ENCODE assay signal across 10 mouse cellular contexts in genomic region chr10:67075931-67076878, GRCm38 (mm10). TPM values are rescaled to one million over a fixed set of nuclear protein-coding genes. Genes with fewer than 3 reads are reported as not detected.
DNase-seq lines count a peak whose midpoint lies in the region; ATAC-seq and TF ChIP-seq lines count a peak whose summit lies in the region.
"Had no signal": no experiment of that assay in that cellular context is flagged by ENCODE, and none has a peak within 500 bp of the region (broad histone marks: within the 10 kb centered on the region; RNA-seq: fewer than 3 reads in every experiment).

No protein-coding gene starts in this region.

- no peaks in the 10 kb centered on the region for H3K27me3 ChIP-seq in hindbrain, postnatal 0 days (ENCODE audit: insufficient read depth, low read length)
- H3K27me3 ChIP-seq: CH12.LX; lung, embryonic 15.5 days had no signal

- H3K9ac ChIP-seq in hindbrain, postnatal 0 days (replicated peaks; ENCODE audit: low read length), result no peak overlapping the region
- H3K9ac ChIP-seq: lung, embryonic 15.5 days had no signal

- DNase-seq in gastrocnemius, postnatal 14 days, result peak; percentile 42
- DNase-seq in gastrocnemius, adult 18-20 months (ENCODE audit: low spot score), result no peak
- DNase-seq in cerebellum, adult 11-12 months, result peak; percentile 95
- DNase-seq in hindbrain, postnatal 0 days (ENCODE audit: low spot score), result peak; percentile 69
- DNase-seq in left cerebral cortex, postnatal 36 days (ENCODE audit: low spot score in 2 of 2), result peak; percentile 60 to 63
- DNase-seq in thymus, postnatal 0 days (ENCODE audit: low spot score), result no peak
- no peak for DNase-seq in gastrocnemius, postnatal 10 days
- DNase-seq in spleen, postnatal 14 days (ENCODE audit: low spot score in 2 of 2), result no peak

- no peaks in the 10 kb centered on the region for H3K9me3 ChIP-seq in hindbrain, postnatal 0 days (ENCODE audit: low read length)
- H3K9me3 ChIP-seq: lung, embryonic 15.5 days had no signal

- intact Hi-C loops in gastrocnemius, postnatal 14 days (cut with DNase I; ENCODE audit: low total_unique reads), result no loop called here
- intact Hi-C loops in left cerebral cortex, postnatal 36 days (cut with DNase I), result no loop called here

- peak overlapping the region; percentile 51; the same call in 1 of the 2 replicates for H3K27ac ChIP-seq in hindbrain, postnatal 0 days
- H3K27ac ChIP-seq: lung, embryonic 15.5 days had no signal

- peak; percentile 62 for ATAC-seq in hindbrain, postnatal 0 days

- peak overlapping the region; percentile 27; the same call in 1 of the 2 replicates for H3K4me2 ChIP-seq in hindbrain, postnatal 0 days (ENCODE audit: low read depth, low read length)
- H3K4me2 ChIP-seq: lung, embryonic 15.5 days had no signal

- no peak for TF ChIP-seq CTCF in hindbrain, postnatal 0 days (IDR thresholded peaks at IDR 0.05; ENCODE audit: low read depth)

- no peak overlapping the region for H3K4me3 ChIP-seq in hindbrain, postnatal 0 days (ENCODE audit: low read length)
- H3K4me3 ChIP-seq: lung, embryonic 15.5 days had no signal

- WGBS in hindbrain, postnatal 0 days, result 48% methylated on average over 21 of the region's 21 CpGs

- peaks cover 14% of the 10 kb centered on the region for H3K4me1 ChIP-seq in hindbrain, postnatal 0 days (ENCODE audit: insufficient read depth, low read length)

- H3K36me3 ChIP-seq in hindbrain, postnatal 0 days (ENCODE audit: insufficient read depth, low read length), result no peaks in the 10 kb centered on the region
- H3K36me3 ChIP-seq: lung, embryonic 15.5 days had no signal

RNA-seq across cellular contexts. Expression of gene Jmjd1c, which starts 19.7 kb away (rescaled TPM):
- 10 to 100 TPM; 24.9 to 26.1 TPM for total RNA-seq in gastrocnemius, postnatal 14 days (2021)
- 10 to 100 TPM; 23.5 to 25.4 TPM for total RNA-seq in gastrocnemius, adult 18-20 months (2021)
- 53.7 and 54.1 TPM in 2 replicates for total RNA-seq in hindbrain, postnatal 0 days (2014; rRNA removed)
- 45.4 and 45.6 TPM in 2 replicates for polyA plus RNA-seq in hindbrain, postnatal 0 days (2015; fragmentation: Nextera tagmentation; extraction: Ambion mirVana)
- 10 to 100 TPM; 71.2 to 96.3 TPM for total RNA-seq in left cerebral cortex, postnatal 36 days (2021)
- polyA plus RNA-seq in thymus, postnatal 0 days (2015; fragmentation: Nextera tagmentation; extraction: Ambion mirVana), result 53.5 and 61.4 TPM in 2 replicates
- 10 to 100 TPM; 33.0 to 48.7 TPM for total RNA-seq in gastrocnemius, postnatal 10 days (2021)

RNA-seq across cellular contexts. Expression of gene Reep3, which starts 20.5 kb away (rescaled TPM):
- total RNA-seq in gastrocnemius, postnatal 14 days (2021), result 10 to 100 TPM; 16.9 to 18.6 TPM
- 10 to 100 TPM; 10.0 to 11.1 TPM for total RNA-seq in gastrocnemius, adult 18-20 months (2021)
- total RNA-seq in hindbrain, postnatal 0 days (2014; rRNA removed), result 33.9 and 35.5 TPM in 2 replicates
- 36.2 and 37.5 TPM in 2 replicates for polyA plus RNA-seq in hindbrain, postnatal 0 days (2015; fragmentation: Nextera tagmentation; extraction: Ambion mirVana)
- total RNA-seq in left cerebral cortex, postnatal 36 days (2021), result 10 to 100 TPM; 18.4 to 19.7 TPM
- 18.1 and 18.2 TPM in 2 replicates for polyA plus RNA-seq in thymus, postnatal 0 days (2015; fragmentation: Nextera tagmentation; extraction: Ambion mirVana)
- total RNA-seq in gastrocnemius, postnatal 10 days (2021), result 10 to 100 TPM; 21.9 to 27.2 TPM

Comparison
In these comparisons a context has a peak if more than half of its experiments do, and no peak if none do; other contexts are left out.
1. DNase-seq: peak in gastrocnemius, postnatal 14 days (single experiment), cerebellum, adult 11-12 months (single experiment), hindbrain, postnatal 0 days (single experiment) and left cerebral cortex, postnatal 36 days (2 of 2); none in gastrocnemius, adult 18-20 months (single experiment), thymus, postnatal 0 days (single experiment), gastrocnemius, postnatal 10 days (single experiment) and spleen, postnatal 14 days (0 of 2).